Mouse (Mus musculus): ENCODE data around the gene Uba1. TPM values are rescaled to one million over a fixed set of nuclear protein-coding genes. Genes with fewer than 3 reads are reported as not detected.

Gene Uba1
- polyA plus RNA-seq (2012; rRNA removed) = 253 and 262 TPM in 2 replicates

GRCm38 (mm10) chrX:20658026-20658652, at the start of gene Uba1:
Uba1 (plus strand) TSS chrX:20658326.
- DNase-seq (ENCODE audit: extremely low spot score in 1 of 2, low spot score in 1 of 2) = peak; percentile 66 to 87

DNA sequence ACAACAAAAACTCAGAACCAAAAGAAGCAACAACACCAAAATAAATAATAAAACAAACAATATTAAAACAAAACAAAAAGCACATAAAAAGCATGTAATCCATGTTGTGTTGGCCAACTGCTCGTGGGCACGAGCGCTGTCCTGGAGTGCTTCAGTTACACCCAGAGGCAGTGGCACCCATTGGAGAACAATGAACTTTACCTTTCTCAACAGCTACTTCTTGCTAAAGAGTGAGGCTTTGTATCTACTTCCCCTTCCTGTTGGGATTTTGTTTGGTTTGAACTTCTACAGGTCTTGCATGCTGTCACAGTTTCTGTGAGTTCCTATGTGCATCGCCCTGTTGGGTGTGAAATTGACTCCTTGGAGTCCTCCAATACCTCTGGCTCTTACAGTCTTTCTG, 49.6 kb upstream of the Uba1 start:
- no peak for DNase-seq (ENCODE audit: extremely low spot score in 1 of 2, low spot score in 1 of 2)

GRCm38 (mm10) chrX:20616861-20617175, 41.3 kb upstream of the Uba1 start:
- DNase-seq (ENCODE audit: extremely low spot score in 1 of 2, low spot score in 1 of 2) = peak; percentile 9 to 46

DNA sequence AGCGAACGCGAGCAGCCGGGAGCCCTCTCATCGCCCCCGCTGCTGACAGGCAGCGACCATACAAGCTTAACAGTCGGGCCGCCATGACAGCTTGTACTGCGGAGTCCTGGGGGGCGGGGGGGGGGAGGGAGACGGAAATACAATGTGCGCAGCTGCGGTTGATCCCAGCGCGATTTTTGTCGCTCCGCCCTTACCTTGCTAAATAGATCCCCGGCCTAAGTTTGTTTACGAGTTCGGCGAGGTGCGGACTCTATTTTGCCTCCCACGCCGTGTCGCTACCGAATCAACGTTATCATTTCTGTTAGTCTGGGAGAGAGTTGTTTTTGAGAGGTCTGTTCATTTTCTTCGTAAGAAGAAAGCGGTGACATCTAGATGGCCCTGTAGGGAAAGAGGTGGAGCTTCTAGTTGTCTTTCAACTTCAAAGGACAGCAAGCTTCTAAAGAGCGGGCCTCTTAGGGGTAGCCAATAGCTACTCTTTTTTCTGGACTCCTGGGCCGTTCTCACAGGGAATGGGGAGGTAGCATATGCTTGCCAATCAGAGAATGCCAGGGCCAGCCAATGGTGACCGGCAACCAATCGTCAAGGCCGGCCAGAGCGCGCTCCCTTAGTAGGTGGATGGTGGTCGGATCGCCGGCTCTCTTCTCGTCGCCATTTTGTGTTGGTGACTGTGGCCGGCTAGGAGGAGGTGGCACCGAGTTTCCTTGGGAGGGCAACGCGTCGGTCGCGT, 40.8 kb upstream of the Uba1 start, which contains the start of the genes Rbm10 and Ndufb11:
TSS of gene Rbm10 (plus strand) at position 328 of the 727 bp plus-strand sequence.
TSS of gene Ndufb11 (minus strand) at position 444 of the 727 bp plus-strand sequence.
- peak; percentile 84 to 85 for DNase-seq (ENCODE audit: extremely low spot score in 1 of 2, low spot score in 1 of 2)

DNA sequence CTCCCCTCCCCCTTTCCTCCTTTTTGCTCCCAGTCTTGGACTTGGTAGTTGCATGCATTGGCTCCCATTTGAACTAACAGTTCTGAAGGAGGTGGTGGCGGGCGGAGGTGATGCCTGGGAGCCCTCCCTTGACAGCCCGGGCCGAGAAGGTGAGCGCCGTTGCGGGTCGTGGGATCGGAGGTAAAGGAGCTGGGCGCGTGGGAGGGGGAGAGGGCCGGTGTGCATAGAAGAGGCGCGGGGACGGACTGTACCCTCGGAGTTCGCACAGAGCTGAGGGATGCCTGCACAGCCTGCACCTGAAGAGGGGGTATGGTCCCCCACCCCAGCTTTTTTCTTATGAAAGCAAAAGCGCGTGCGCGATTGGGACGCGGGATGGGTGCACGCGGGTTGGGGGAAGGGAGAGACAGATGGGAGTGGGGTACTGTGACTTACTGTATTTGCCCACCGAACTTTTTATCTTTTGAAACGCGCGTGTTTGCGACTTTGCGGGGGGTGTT, 40.2 kb upstream of the Uba1 start:
- peak in 1 of 2 experiments; percentile 50 for DNase-seq (ENCODE audit: extremely low spot score in 1 of 2, low spot score in 1 of 2)

- no peak for DNase-seq (ENCODE audit: extremely low spot score in 1 of 2, low spot score in 1 of 2)
Measured at GRCm38 (mm10) chrX:20638141-20638540, 20.0 kb upstream of the Uba1 start.

- no peak for DNase-seq (ENCODE audit: extremely low spot score in 1 of 2, low spot score in 1 of 2)
Measured at GRCm38 (mm10) chrX:20644780-20645179, 13.3 kb upstream of the Uba1 start.

DNA sequence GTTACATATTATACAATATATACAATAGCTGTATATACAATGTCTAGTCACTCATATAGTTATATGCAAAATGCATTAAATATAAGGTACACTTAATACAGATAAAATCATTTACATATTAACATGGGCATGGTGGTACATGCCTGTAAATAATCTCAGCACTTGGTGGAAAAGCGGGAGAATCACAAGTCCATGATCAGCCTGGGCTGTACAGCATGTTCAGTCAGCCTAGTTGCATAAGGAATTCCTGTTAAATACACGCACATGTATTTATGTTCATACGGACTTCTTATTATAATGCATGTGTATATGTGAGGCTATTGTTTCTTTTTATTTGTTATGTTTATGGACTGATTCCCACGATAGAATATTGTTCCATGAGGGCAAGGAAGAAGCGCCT, 533 bp upstream of the Uba1 start:
- no peak for DNase-seq (ENCODE audit: extremely low spot score in 1 of 2, low spot score in 1 of 2)

DNA sequence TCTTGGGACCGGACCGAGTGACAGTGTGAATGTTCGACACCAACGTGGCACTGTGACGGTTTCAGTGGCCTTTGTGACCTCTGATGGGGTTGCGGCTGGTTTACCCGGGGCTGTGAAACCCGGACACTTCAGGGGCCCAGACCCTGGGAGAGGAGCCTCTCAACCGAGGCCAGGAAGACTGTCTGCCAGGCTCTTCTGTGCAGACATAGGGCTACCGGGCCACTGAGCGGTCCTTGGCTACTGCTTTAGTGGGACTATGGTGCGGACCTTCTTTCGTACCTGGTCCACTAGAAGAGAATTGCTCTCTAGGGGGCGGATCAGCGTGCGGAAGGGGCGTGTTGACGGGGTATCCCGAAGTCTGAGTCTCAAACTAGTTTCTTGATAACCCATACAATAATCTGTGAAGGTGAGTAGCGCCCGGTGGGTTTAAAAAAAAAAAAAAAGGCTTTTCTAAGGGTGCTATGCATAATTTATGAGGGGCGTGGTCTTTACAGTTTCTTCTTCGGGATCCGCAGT, 823 bp downstream of the Uba1 start:
- DNase-seq (ENCODE audit: extremely low spot score in 1 of 2, low spot score in 1 of 2) = no peak

GRCm38 (mm10) chrX:20662317-20662715, 4.2 kb downstream of the Uba1 start:
- no peak for DNase-seq (ENCODE audit: extremely low spot score in 1 of 2, low spot score in 1 of 2)

DNA sequence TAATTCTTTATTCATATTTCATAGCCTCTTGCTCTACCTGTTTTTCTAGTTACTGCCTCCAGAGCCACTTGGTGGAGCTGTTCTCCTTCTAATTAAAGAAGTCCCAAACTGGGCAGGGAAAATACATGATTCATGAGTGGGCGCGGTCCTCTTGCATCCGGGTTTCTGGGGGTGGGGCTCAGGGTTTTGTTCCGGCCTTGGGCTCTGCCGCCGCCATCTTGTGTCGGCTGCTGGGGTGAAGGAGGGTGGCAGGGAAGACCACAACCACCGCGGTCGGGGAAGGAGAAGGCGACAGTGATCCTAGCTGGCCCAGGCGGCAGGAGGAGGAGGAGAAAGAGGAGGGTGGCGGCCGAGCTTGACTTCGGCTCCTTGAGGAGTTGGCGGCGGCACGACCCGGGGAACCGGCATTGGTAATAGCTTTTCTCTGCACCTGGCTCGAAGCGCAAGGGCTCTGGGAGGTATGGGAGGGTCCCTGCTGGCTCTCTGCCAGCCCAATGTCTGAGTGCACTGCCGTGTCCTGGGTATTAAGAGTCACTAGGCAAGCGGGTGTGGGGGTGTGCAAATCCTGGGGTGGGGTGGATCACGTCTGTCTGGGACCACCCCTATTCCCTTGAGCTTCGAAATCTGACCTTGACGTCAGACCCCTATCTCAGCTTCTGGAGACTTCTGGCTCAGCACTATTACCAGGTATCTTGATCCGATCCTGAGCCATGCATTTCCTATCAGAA, 4.8 kb downstream of the Uba1 start:
- DNase-seq (ENCODE audit: extremely low spot score in 1 of 2, low spot score in 1 of 2) = peak; percentile 86 to 87

DNA sequence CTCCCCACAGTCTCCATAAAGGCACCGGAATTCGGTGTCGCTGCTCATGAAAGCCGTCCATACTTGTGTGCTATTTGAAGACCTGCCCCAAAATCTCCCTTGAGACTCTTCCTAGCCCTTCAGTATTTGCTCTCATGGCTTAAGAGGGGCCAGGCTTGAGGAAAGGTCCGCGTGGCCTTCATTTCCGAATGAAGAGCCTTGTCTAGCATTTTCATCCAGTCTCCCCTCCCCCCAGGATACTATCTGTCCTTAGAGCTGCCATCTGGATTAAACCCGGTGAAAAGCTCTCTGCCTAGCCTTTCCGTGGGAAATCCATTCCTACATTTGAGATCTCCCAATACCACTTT, 5.3 kb downstream of the Uba1 start:
- peak in 1 of 2 experiments; percentile 17 for DNase-seq (ENCODE audit: extremely low spot score in 1 of 2, low spot score in 1 of 2)

DNA sequence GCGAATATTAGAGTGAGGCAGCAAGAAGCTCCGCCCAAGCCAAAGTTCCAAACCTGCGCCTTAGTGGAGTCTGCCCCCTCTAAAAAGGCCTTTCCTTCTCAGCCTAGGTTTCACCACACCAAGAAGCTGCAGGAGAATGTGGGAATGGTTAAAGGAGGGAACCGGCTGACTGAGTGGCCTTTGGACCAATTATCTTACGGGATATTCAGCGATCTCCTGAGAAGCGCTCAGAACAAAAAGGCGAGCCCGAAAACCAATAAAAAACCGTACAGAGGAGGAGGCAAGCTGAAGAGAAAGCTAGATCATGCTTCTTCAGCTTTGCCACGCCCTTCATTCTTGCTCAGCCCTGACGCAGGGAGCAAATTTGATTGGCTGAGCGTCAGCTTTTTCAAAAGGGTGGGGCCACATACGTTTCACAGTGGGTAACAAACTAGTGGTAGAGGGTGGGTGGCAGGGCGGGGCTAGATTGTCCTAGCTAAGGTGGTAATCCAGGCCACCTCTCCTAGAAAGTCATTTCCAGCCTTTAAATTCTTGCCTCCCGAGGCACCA, 29.5 kb downstream of the Uba1 start, which contains the start of gene Cdk16:
TSS of gene Cdk16 (plus strand) at position 436 of the 549 bp plus-strand sequence.
- peak; percentile 87 to 88 for DNase-seq (ENCODE audit: extremely low spot score in 1 of 2, low spot score in 1 of 2)

DNA sequence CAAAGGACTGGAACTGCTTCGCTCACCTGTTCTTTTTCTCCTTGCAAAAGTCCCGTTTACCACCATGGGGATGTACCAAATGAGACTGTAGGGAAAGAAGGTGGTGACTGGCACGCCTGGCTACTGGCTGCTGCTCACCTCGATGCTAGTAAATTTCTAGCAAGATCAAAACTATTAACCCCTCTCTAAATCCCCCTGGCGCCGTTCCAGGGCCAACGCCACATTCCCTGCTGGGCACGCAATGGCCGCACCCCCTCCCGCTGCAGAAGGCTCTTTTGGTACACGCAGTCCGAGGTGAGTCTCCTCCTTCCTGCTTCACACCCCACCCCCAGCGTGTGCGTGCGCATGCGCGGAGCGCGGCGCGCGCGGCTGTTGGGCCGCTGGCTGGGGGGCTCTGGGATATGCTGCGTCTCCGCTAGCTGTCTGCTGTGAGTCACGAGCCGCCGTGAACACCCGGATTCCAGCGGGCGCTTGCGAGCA, 30.0 kb downstream of the Uba1 start:
- peak; percentile 65 to 85 for DNase-seq (ENCODE audit: extremely low spot score in 1 of 2, low spot score in 1 of 2)

DNA sequence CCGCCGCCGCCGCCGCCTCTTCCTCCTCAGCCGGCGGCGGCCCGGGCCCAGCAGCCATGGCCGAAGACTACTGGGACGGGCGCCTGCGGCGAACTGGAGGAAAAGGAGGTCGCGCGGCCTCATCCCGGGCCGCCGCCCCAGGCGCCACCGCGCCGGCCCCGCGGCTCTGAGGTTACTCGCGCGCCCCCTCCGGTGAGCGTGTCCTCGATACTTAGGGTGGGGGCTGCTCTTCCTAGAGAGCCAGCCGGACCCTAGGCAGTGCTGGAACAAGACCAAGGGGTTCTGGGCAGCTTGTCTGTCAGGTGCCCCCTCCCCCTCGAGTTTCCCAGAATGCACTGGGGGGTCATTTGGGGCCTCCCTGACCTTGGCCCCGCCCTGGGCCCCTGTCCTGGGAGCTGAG, 30.5 kb downstream of the Uba1 start:
- DNase-seq (ENCODE audit: extremely low spot score in 1 of 2, low spot score in 1 of 2) = peak; percentile 8 to 36

DNA sequence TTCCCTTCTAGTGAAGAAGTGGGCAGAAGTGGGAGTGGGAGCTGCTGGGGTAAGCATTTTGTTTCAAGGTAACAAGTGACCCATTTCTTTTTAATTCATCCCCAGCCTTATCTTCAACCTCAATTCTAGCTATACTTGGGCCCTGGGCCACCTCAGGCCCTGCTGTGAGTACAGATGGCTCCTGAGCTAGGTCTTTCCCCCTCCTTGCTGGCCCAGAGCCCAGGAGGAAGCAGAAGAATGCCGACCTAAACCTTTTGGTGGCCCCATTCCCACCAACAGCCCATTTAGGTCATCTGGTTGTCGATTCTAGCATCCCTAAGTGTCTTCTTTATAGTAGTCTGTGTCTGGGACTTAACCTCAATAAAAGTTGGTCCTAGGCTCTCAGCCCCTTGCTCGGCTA, 33.4 kb downstream of the Uba1 start:
- DNase-seq (ENCODE audit: extremely low spot score in 1 of 2, low spot score in 1 of 2) = no peak

DNA sequence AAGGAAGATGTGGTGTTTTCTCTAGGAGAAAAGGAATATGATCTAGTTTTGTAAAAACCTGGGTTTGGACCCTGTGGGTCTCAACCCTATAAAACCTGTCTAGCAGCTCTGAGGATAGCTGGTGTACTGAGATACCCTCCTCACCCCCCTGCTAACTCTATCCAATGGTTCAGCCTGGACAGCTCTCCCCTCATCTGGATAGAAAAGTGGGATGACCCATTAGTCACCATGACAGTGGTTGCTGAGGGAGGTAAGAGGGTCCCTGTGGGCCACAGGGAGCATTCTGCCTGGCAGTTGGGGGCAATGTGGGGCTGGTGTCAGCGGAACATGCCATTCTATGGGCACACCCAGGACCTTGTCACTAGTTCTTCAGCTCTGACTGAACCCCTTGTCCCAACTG, 34.5 kb downstream of the Uba1 start:
- DNase-seq (ENCODE audit: extremely low spot score in 1 of 2, low spot score in 1 of 2) = no peak

DNA sequence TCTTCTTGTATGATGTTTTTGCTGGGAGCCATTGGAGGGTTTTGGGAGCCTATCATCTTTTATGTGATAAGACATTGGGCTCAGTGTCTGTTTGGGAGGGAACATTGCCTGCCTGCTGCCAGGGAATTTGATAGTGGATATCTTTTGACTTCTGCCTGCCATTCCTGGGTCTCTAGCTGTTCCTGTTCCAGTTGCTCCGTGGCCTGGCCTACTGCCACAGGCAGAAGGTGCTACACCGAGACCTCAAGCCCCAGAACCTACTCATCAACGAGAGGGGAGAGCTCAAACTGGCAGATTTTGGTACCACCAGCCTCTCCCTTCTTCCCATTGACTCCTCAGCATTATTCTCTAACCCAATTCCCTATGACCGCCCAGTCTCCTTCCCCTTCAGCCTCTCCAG, 37.7 kb downstream of the Uba1 start:
- no peak for DNase-seq (ENCODE audit: extremely low spot score in 1 of 2, low spot score in 1 of 2)

DNA sequence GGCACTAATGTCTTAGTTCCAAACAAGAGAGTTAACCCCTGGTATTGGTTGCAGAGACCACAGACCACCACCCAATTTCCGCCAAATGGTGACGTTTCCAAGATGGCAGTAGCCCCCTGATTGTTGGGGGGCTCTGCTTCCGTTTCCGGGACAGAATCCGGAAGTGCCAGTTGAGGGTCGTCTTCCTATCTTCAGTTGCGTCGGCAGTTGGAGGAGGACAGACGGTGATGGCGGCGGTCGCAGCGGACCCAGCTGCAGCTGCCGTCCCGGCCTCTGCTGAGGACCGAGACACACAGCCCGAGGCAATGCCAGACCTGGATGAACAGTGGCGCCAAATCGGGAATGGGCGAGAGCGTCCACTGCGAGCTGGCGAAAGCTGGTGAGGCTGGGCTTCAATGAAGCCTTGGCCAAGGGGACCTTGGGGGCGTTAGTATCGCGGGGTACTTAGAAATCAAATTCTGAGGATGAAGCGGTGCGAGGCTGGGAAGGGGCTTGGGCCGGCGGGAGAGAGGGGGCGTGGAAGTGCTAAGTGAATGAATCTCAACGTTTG, 45.7 kb downstream of the Uba1 start, which contains the start of gene Usp11:
TSS of gene Usp11 (plus strand) at position 166 of the 550 bp plus-strand sequence.
- DNase-seq (ENCODE audit: extremely low spot score in 1 of 2, low spot score in 1 of 2) = peak; percentile 9 to 54
